Mouse (Mus musculus): ENCODE measurements around the gene Spon1.

Gene Spon1

GRCm38 (mm10) chr7:113778546-113778945, 12.7 kb downstream of the Spon1 start:
- no peak for DNase-seq (ENCODE audit: inconsistent ontology term)

GRCm38 (mm10) chr7:113780286-113780685, 14.5 kb downstream of the Spon1 start:
- no peak for DNase-seq (ENCODE audit: inconsistent ontology term)

GRCm38 (mm10) chr7:113791991-113792390, 26.2 kb downstream of the Spon1 start:
- DNase-seq (ENCODE audit: inconsistent ontology term) = peak; percentile 74

- no peak for DNase-seq (ENCODE audit: inconsistent ontology term)
Observed at GRCm38 (mm10) chr7:113792871-113793270, 27.1 kb downstream of the Spon1 start.

GRCm38 (mm10) chr7:113795209-113795608, 29.4 kb downstream of the Spon1 start:
- DNase-seq (ENCODE audit: inconsistent ontology term) = no peak

GRCm38 (mm10) chr7:113797134-113797533, 31.3 kb downstream of the Spon1 start:
- DNase-seq (ENCODE audit: inconsistent ontology term) = no peak

- DNase-seq (ENCODE audit: inconsistent ontology term) = peak; percentile 56
Observed at GRCm38 (mm10) chr7:113798605-113799255, 32.9 kb downstream of the Spon1 start.

- DNase-seq (ENCODE audit: inconsistent ontology term) = no peak
Observed at GRCm38 (mm10) chr7:113809781-113810180, 44.0 kb downstream of the Spon1 start.

GRCm38 (mm10) chr7:113811376-113812158, 45.8 kb downstream of the Spon1 start:
- peak; percentile 66 for DNase-seq (ENCODE audit: inconsistent ontology term)

- DNase-seq (ENCODE audit: inconsistent ontology term) = no peak
Observed at GRCm38 (mm10) chr7:113814101-113814779, 48.4 kb downstream of the Spon1 start.

GRCm38 (mm10) chr7:113815726-113816125, 49.9 kb downstream of the Spon1 start:
- no peak for DNase-seq (ENCODE audit: inconsistent ontology term)

GRCm38 (mm10) chr7:113816827-113817334, 51.1 kb downstream of the Spon1 start:
- no peak for DNase-seq (ENCODE audit: inconsistent ontology term)

- DNase-seq (ENCODE audit: inconsistent ontology term) = no peak
Observed at GRCm38 (mm10) chr7:113818116-113818515, 52.3 kb downstream of the Spon1 start.

GRCm38 (mm10) chr7:113820213-113820612, 54.4 kb downstream of the Spon1 start:
- DNase-seq (ENCODE audit: inconsistent ontology term) = peak; percentile 60

- no peak for DNase-seq (ENCODE audit: inconsistent ontology term)
Observed at GRCm38 (mm10) chr7:113823026-113823425, 57.2 kb downstream of the Spon1 start.

- no peak for DNase-seq (ENCODE audit: inconsistent ontology term)
Observed at GRCm38 (mm10) chr7:113824651-113825050, 58.9 kb downstream of the Spon1 start.

- DNase-seq (ENCODE audit: inconsistent ontology term) = no peak
Observed at GRCm38 (mm10) chr7:113825498-113826205, 59.9 kb downstream of the Spon1 start.

GRCm38 (mm10) chr7:113826510-113826909, 60.7 kb downstream of the Spon1 start:
- no peak for DNase-seq (ENCODE audit: inconsistent ontology term)

GRCm38 (mm10) chr7:113828122-113828571, 62.3 kb downstream of the Spon1 start:
- DNase-seq (ENCODE audit: inconsistent ontology term) = peak; percentile 73

- DNase-seq (ENCODE audit: inconsistent ontology term) = no peak
Observed at GRCm38 (mm10) chr7:113828576-113828975, 62.8 kb downstream of the Spon1 start.

GRCm38 (mm10) chr7:113837151-113837550, 71.4 kb downstream of the Spon1 start:
- DNase-seq (ENCODE audit: inconsistent ontology term) = no peak

- DNase-seq (ENCODE audit: inconsistent ontology term) = no peak
Observed at GRCm38 (mm10) chr7:113839431-113839830, 73.6 kb downstream of the Spon1 start.
